Mouse (Mus musculus) embryonic facial prominence, embryonic 15.5 days (tissue): Measurements from ENCODE around the gene Zfp652. TPM values are rescaled to one million over a fixed set of nuclear protein-coding genes. Genes with fewer than 3 reads are reported as not detected.

ENCODE experiments used
- ATAC-seq: fragments of 200-750 bp; cut with Nextera tagmentation; 2 replicates; pipeline ENCODE4 v1.8.0; 2017; ENCODE audit warnings: low read depth, moderate TSS enrichment; ENCODE audit not compliant: insufficient number of reproducible peaks, low FRiP score, low TSS enrichment
- H3K27ac ChIP-seq: fragments of 300-500 bp; sonication (generic); replicated peaks from 2 replicates; pipeline ENCODE4 v1.5.1; 2015; ENCODE audit warnings: mild to moderate bottlenecking, inconsistent platforms
- H3K27me3 ChIP-seq: fragments of 300-500 bp; sonication (generic); 2 replicates; pipeline ENCODE4 v1.6.1; 2015; ENCODE audit warnings: inconsistent platforms
- H3K36me3 ChIP-seq: fragments of 300-500 bp; sonication (generic); 2 replicates; pipeline ENCODE4 v1.6.1; 2015; ENCODE audit warnings: mild to moderate bottlenecking, inconsistent platforms
- H3K4me1 ChIP-seq: fragments of 300-500 bp; sonication (generic); 2 replicates; pipeline ENCODE4 v1.6.1; 2015; ENCODE audit warnings: inconsistent platforms
- H3K4me2 ChIP-seq: fragments of 300-500 bp; sonication (generic); replicated peaks from 2 replicates; pipeline ENCODE4 v1.6.1; 2015; ENCODE audit warnings: mild to moderate bottlenecking, inconsistent platforms
- H3K4me3 ChIP-seq: fragments of 300-500 bp; sonication (generic); replicated peaks from 2 replicates; pipeline ENCODE4 v1.5.1; 2015; ENCODE audit warnings: mild to moderate bottlenecking, inconsistent platforms
- H3K9ac ChIP-seq: fragments of 300-500 bp; sonication (generic); 2 replicates; pipeline ENCODE4 v1.6.1; 2015; ENCODE audit warnings: inconsistent platforms
- H3K9me3 ChIP-seq: fragments of 300-500 bp; sonication (generic); replicated peaks from 2 replicates; pipeline ENCODE4 v1.6.1; 2016; ENCODE audit warnings: inconsistent platforms
- WGBS: fragments of 180-500 bp; shearing (Covaris S2); methylation state at CpG from one replicate; pipeline ENCODE4 v1.1.7; 2015; 5-methylcytosine and 5-hydroxymethylcytosine counted together
- polyA plus RNA-seq: library from polyadenylated mRNA; unstranded; fragments of >200 nt; fragmentation: Nextera tagmentation; extraction: Ambion mirVana; gene quantifications from 2 replicates; pipeline ENCODE4 v1.2.1, GENCODE M21; 2015

Zfp652 gene
- polyA plus RNA-seq, 1 experiment from 2014 or later = 25.6 TPM

DNA sequence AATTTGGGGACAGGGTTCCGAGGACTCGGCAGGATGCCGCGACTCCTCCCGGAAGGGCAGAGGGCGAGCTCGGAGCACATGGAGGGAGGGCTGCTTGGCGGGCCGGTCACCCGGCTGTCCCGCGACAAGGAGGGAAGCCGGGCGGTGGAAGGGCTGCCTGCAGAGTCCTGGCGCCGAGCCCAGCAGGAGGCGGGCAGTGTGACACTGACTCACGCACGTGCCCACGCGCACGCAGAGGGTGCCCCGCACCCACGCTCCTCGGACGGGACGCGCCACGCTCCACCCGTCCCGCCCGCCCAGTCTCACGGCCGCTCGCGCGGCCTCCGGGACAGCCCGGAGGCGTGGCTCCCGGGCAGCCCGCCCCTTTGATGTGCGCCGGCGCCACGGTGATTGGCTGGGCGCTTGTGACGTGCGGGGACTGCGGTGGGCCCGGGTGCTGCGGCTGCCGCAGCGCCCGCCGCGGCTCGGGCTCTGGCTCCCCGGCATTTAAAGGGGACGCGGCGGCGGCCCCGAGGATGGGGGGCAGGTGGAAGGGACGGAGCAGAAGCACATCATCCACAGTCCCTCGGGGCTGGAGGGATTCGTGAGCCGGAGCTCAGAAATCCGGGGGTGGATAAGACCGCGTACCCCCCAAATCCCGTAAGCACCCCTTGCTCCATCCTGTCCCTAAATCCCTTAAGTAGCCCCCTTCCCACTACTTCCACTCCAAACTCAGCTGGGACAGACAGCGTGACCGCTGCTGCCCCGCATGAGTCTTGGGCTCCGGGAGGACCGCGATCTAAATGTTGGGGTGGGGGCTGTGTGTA lies 111.8 kb downstream of the Zfp652 start, which contains the start of gene Phospho1:
Gene Phospho1 (plus strand): TSS at position 429 of the 806 bp plus-strand sequence.
- H3K36me3 ChIP-seq = no peaks in the 10 kb centered on the region
- H3K9me3 ChIP-seq = no peaks in the 10 kb centered on the region
- ATAC-seq = peak; percentile 93
- peaks cover 46% of the 10 kb centered on the region for H3K27me3 ChIP-seq
- WGBS = under 1% methylated on average over 68 of the region's 78 CpGs
- H3K4me2 ChIP-seq = peak within 1 kb of the TSS; percentile 99
- H3K27ac ChIP-seq = no peak within 1 kb of the TSS
- H3K9ac ChIP-seq = peak within 1 kb of the TSS; percentile 50
- H3K4me3 ChIP-seq = peak within 1 kb of the TSS; percentile 61
- H3K4me1 ChIP-seq = peaks cover 9% of the 10 kb centered on the region

DNA sequence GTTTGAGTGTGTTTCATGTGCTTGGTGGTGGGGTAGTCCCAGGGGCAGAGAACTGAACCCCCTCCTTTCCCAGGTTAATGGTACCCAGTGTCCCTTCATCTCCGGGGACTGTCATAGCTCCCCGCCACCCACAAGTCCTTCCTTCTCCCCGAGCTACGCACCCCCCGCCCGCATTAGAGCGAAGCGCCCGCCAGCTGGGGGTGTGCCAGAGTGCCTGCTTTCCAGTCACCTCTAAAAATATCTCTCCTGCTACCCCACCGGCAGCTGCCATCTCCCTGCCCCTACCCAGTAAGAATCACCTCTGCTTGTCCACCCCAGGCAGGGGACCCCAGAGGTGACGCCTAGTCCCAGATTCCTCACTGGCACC lies 112.4 kb downstream of the Zfp652 start:
- WGBS = under 1% methylated on average over 11 of the region's 11 CpGs
- no peak for ATAC-seq

DNA sequence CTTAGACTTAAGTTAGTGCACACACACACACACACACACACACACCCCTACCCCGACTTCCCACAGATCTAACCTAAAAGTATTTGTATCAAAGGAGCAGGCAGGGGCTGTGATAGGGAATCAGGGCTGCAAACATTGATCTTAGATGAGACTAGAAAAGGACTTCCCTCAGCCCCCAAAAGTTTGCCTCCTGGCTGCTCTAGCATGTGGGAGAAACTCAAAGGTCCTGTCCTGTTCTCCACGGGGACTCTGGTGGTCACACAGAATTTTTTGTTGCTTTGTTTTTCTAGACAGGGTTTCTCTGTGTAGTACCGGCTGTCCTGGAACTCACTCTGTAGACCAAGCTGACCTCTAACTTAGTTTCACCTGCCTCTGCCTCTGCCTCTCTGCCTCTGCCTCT lies 113.2 kb downstream of the Zfp652 start:
- Histone ChIP-seq H3K27ac (no peak overlapping the region), H3K4me2 (0 out of 2 replicates have a peak overlapping the region, but pooled peaks have one; percentile 99)
- WGBS = 38% methylated on average over 3 of the region's 3 CpGs

More for the DNA sequence above, 112.4 kb downstream of the Zfp652 start:
- H3K9me3 ChIP-seq = no peaks in the 10 kb centered on the region
- H3K4me3 ChIP-seq = peak overlapping the region; percentile 61
- peak overlapping the region; percentile 50 for H3K9ac ChIP-seq
- peak overlapping the region; percentile 99 for H3K4me2 ChIP-seq
- H3K4me1 ChIP-seq = peaks cover 10% of the 10 kb centered on the region
- no peak overlapping the region for H3K27ac ChIP-seq
- H3K36me3 ChIP-seq = no peaks in the 10 kb centered on the region
- peaks cover 52% of the 10 kb centered on the region for H3K27me3 ChIP-seq

DNA sequence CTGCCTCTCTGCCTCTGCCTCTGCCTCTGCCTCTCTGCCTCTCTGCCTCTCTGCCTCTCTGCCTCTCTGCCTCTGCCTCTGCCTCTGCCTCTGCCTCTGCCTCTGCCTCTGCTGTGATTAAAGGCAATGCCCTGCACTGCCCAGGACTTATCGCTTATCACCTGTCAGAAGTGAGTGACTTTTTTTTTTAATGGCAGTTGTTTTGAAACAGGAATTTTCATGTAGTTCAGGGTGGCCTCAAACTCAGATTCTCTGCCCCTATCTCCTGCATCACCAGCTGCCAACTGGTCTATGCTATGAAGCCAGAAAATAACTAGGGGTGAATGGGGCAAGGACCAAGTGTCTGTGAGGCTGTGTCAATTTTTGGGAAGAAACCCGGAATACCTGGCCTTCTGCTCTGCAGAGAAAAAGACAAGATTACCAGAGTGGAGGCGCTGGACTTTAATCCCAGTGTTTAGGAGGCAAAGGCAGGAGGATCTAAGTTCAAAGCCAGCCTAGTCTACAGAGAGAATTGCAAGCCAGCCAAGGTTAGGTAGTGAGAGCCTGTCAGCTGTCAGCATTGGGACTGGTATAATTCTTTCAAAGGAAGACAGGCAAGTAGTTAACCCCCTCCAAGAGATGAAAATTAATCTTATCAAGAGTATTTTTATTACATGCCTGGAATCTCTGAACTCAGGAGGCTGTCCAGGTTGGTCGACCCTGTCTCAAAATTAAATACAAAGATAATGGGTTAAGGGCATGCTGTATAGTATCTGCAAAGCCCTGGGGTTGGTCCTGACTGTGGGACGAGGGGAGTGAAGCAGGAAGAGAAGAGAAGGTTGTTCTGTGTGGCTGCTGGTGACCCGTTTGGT lies 114.1 kb downstream of the Zfp652 start:
- H3K4me2 ChIP-seq = no peak overlapping the region
- H3K27me3 ChIP-seq = peaks cover 69% of the 10 kb centered on the region
- ATAC-seq = no peak
- H3K9ac ChIP-seq = no peak overlapping the region
- H3K36me3 ChIP-seq = no peaks in the 10 kb centered on the region
- peaks cover 27% of the 10 kb centered on the region for H3K4me1 ChIP-seq
- H3K9me3 ChIP-seq = no peaks in the 10 kb centered on the region
- 55% methylated on average over 6 of the region's 6 CpGs for WGBS
- H3K4me3 ChIP-seq = no peak overlapping the region
- H3K27ac ChIP-seq = no peak overlapping the region

More for the DNA sequence above, 113.2 kb downstream of the Zfp652 start:
- Histone ChIP-seq H3K4me1 (peaks cover 17% of the 10 kb centered on the region), H3K9ac (no peak overlapping the region), H3K4me3 (peak overlapping the region; percentile 61), H3K36me3 (no peaks in the 10 kb centered on the region), H3K27me3 (peaks cover 60% of the 10 kb centered on the region), H3K9me3 (no peaks in the 10 kb centered on the region)
- no peak for ATAC-seq

DNA sequence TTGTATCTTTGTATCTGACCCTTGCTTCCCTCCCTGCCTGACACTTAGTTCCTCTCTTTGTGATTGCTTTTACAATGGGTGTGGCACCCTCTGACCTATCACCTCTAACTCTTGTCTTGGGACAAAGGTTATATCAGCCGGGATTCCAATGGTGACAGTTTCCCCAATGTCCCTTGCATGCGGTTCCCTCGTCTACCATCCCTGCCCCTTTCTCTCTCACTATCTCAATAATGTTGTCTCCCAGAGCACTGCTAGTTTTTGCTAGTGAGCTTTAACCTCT lies 114.6 kb downstream of the Zfp652 start:
- peaks cover 27% of the 10 kb centered on the region for H3K4me1 ChIP-seq
- no peak overlapping the region for H3K4me3 ChIP-seq
- H3K4me2 ChIP-seq = no peak overlapping the region
- WGBS = 35% methylated on average over 3 of the region's 3 CpGs
- peaks cover 74% of the 10 kb centered on the region for H3K27me3 ChIP-seq
- no peak overlapping the region for H3K27ac ChIP-seq
- no peak overlapping the region for H3K9ac ChIP-seq
- no peak for ATAC-seq
- H3K36me3 ChIP-seq = no peaks in the 10 kb centered on the region
- H3K9me3 ChIP-seq = no peaks in the 10 kb centered on the region

DNA sequence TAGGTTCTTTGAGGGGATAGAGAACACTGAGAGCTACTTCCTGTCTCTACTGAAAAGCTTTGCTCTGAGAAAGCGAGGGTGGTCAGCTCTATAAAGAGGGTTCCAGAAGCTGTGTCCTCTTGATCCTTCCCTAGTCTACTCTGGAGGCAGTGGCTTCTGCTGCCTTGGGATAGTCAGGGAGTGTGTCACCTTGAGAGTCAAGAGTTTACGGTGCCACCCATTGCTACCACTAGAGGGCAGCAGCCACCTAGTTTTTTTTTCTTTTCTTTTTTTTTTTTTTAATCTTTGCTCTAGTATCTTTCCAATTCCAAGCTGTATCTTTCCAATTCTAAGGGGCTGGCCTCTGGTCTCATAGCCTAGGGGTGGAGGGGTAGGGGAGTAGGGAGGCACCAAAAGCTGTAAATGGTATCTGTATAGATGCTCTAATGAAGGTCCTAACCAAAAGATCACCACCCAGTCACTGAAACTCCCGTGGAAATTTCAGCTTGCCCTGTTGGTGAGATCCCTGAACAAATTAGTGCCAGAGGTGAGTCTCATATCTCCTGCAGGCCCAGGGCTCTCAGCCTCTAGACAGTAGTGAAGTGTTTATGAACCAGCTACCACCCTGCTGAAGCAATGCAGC lies 115.1 kb downstream of the Zfp652 start:
- Histone ChIP-seq H3K9me3 (no peaks in the 10 kb centered on the region), H3K9ac (no peak overlapping the region), H3K4me3 (no peak overlapping the region), H3K4me1 (peaks cover 27% of the 10 kb centered on the region), H3K4me2 (no peak overlapping the region), H3K36me3 (no peaks in the 10 kb centered on the region), H3K27ac (no peak overlapping the region), H3K27me3 (peaks cover 79% of the 10 kb centered on the region)
- no peak for ATAC-seq
- 16% methylated on average over 3 of the region's 3 CpGs for WGBS

DNA sequence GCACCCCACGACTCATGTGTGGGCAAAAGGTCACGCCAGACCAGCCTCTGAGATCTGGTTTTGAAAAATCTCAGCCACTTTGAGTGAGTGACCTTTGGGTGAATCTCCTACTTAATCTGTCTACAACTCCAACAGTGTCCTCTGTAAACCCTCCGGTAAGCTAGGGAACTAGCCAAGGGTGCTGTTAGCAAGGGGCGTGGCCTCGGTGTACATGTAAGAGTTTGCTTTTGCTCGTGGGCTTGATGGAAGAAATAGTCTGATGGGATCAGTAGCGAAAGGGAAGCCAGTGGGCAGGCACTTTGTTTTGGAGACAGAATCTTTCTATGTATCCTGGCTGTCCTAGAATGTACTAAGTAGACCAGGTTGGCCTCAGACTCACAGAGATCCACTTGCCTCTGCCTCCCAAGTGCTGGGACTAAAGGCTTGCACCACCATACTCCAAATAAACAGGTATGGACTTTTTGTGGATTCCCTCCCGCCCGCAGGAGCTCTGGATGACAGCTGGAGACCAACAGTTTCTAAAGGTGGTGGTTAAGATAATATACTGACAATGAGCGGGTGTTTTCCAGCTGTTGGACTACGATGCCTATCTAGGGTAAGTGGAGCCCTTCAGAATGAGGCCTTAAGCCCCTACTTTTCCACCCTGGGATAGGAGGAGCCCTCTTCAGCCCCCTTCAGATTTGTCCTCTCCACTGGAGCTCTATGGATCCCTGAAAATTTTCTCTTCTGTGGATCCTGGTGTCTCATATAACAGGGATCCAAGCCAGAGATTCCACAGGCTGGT lies 115.9 kb downstream of the Zfp652 start:
- peaks cover 32% of the 10 kb centered on the region for H3K4me1 ChIP-seq
- no peak overlapping the region for H3K9ac ChIP-seq
- WGBS = 67% methylated on average over 11 of the region's 11 CpGs
- H3K4me2 ChIP-seq = no peak overlapping the region
- no peak for ATAC-seq
- H3K27me3 ChIP-seq = peaks cover 84% of the 10 kb centered on the region
- no peak overlapping the region for H3K27ac ChIP-seq
- 0 out of 2 replicates have a peak overlapping the region, but pooled peaks have one; percentile 5 for H3K4me3 ChIP-seq
- H3K9me3 ChIP-seq = no peaks in the 10 kb centered on the region
- no peaks in the 10 kb centered on the region for H3K36me3 ChIP-seq

DNA sequence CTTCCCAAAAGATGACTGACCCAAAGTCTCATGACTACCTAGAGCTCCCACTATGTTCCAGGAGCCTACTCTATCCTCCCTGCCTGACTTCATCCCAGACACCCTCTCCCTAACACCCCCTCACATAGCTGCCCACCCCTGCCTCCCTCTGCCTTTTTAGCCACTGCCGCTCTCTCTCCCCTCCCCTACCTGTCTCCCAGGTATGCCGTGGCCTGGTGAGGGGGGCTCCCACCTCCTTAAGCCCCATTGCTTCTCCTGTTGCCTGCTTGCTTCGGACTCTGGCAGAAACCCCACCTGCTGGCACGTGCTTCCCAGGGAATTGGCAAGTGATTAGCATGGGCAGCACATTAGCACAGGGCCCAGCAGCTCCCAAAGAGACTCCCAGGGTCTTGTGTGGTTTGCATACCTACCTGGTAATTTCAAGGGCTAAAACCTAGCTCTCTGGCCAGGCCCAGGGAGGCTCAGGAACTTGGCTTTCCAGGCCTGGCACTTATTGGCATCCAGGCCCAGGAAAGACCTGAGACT lies 117.1 kb downstream of the Zfp652 start:
- 22% methylated on average over 4 of the region's 4 CpGs for WGBS
- no peak for ATAC-seq
- no peak overlapping the region for H3K9ac ChIP-seq
- H3K4me2 ChIP-seq = no peak overlapping the region
- peaks cover 95% of the 10 kb centered on the region for H3K27me3 ChIP-seq
- H3K4me1 ChIP-seq = peaks cover 42% of the 10 kb centered on the region
- H3K27ac ChIP-seq = no peak overlapping the region
- H3K9me3 ChIP-seq = no peaks in the 10 kb centered on the region
- H3K36me3 ChIP-seq = no peaks in the 10 kb centered on the region
- no peak overlapping the region for H3K4me3 ChIP-seq

DNA sequence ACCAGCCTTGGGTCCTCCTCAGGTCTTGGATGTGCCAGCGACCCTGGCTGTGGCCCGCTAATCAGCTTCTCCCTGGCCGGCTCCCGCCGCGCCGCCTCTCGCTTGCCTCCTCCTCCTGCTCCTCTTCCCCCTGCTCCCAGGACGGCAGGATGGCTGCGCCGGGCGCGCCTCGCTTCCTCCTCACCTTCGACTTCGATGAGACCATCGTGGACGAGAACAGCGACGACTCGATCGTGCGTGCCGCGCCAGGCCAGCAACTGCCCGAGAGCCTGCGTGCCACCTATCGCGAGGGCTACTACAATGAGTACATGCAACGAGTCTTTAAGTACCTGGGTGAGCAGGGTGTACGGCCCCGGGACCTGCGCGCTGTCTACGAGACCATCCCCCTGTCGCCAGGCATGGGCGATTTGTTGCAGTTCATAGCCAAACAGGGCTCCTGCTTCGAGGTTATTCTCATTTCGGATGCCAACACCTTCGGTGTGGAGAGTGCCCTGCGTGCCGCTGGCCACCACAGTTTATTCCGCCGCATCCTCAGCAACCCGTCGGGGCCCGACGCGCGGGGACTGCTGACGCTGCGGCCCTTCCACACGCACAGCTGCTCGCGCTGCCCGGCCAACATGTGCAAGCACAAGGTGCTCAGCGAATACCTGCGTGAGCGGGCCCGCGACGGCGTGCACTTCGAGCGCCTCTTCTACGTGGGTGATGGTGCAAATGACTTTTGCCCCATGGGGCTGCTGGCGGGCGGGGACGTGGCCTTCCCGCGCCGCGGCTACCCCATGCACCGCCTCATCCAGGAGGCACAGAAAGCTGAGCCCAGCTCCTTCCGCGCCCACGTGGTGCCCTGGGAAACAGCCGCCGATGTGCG lies 118.2 kb downstream of the Zfp652 start:
- WGBS = 2% methylated on average over 80 of the region's 80 CpGs
- Histone ChIP-seq H3K27ac (no peak overlapping the region), H3K4me3 (peak overlapping the region; percentile 33), H3K4me2 (peak overlapping the region; percentile 50), H3K9me3 (no peaks in the 10 kb centered on the region), H3K9ac (no peak overlapping the region), H3K36me3 (no peaks in the 10 kb centered on the region), H3K27me3 (peaks cover 95% of the 10 kb centered on the region), H3K4me1 (peaks cover 37% of the 10 kb centered on the region)
- ATAC-seq = no peak

DNA sequence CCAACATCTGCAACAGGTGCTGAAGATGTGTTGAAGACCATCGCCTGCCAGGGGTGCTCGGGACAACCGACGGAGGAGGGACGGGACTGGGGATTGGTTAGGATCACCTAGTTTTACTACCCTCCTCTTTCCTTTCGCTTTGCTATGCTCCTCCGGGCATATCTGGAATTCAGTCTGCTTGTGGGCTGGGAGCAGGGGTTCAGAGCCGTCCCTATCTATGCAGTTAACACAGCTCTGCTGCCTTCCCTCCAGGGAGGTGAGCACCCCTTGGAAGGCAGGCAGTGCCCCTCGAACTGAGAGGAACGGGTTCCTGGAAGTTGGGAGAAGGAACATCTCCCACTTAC lies 118.8 kb downstream of the Zfp652 start:
- WGBS = 3% methylated on average over 10 of the region's 10 CpGs
- H3K4me3 ChIP-seq = peak overlapping the region; percentile 33
- H3K36me3 ChIP-seq = no peaks in the 10 kb centered on the region
- no peak overlapping the region for H3K27ac ChIP-seq
- H3K27me3 ChIP-seq = peaks cover 99% of the 10 kb centered on the region
- peak overlapping the region; percentile 50 for H3K4me2 ChIP-seq
- H3K4me1 ChIP-seq = peaks cover 41% of the 10 kb centered on the region
- no peaks in the 10 kb centered on the region for H3K9me3 ChIP-seq
- no peak overlapping the region for H3K9ac ChIP-seq
- ATAC-seq = no peak
